Mouse (Mus musculus) myocyte (in vitro differentiated cells): ENCODE data around the gene Nfia. TPM values are rescaled to one million over a fixed set of nuclear protein-coding genes. Genes with fewer than 3 reads are reported as not detected.

Experiments
- H3K27me3 ChIP-seq: one replicate; pipeline ENCODE4 v1.6.1; 2011; ENCODE audit not compliant: control insufficient read depth, insufficient read depth, insufficient read length
- H3K36me3 ChIP-seq: one replicate; pipeline ENCODE4 v1.6.1; 2011; ENCODE audit not compliant: control insufficient read depth, insufficient read depth
- H3K4me2 ChIP-seq: one replicate; pipeline ENCODE4 v1.6.1; 2011; ENCODE audit warnings: low read depth, control low read depth
- H3K4me3 ChIP-seq: one replicate; pipeline ENCODE4 v1.5.1; 2011; ENCODE audit warnings: mild to moderate bottlenecking, control low read depth, moderate library complexity
- H3K79me2 ChIP-seq: one replicate; pipeline ENCODE4 v1.6.1; 2011; ENCODE audit not compliant: control insufficient read depth, insufficient read depth
- H3ac ChIP-seq: one replicate; pipeline ENCODE4 v1.6.1; 2011; ENCODE audit not compliant: control insufficient read depth, insufficient read length
- CEBPB ChIP-seq: IDR thresholded peaks from 2 replicates; pipeline ENCODE4 v1.6.1; 2011; ENCODE audit warnings: mild to moderate bottlenecking, moderate library complexity; ENCODE audit not compliant: poor library complexity, insufficient read depth, severe bottlenecking
- E2F4 ChIP-seq: IDR thresholded peaks from one replicate; pipeline ENCODE4 v1.6.1; 2011; ENCODE audit warnings: mild to moderate bottlenecking, control low read depth, moderate library complexity; ENCODE audit not compliant: insufficient read depth
- MAX ChIP-seq: IDR thresholded peaks from one replicate; pipeline ENCODE4 v1.6.1; 2011; ENCODE audit warnings: low read depth, mild to moderate bottlenecking, control low read depth
- MYOD1 ChIP-seq, 3 experiments: IDR thresholded peaks; one replicate each; pipeline ENCODE4 v1.6.1; 2011; ENCODE audit warnings: control low read depth in 2 of 3, low read depth in 2 of 3, mild to moderate bottlenecking in 2 of 3, moderate library complexity in 1 of 3; ENCODE audit not compliant: insufficient read length in 2 of 3, control insufficient read depth in 1 of 3
- MYOG ChIP-seq, 3 experiments: IDR thresholded peaks; one replicate each; pipeline ENCODE4 v1.6.1; 2011; ENCODE audit warnings: control low read depth in 2 of 3, low read depth in 2 of 3, mild to moderate bottlenecking in 2 of 3; ENCODE audit not compliant: insufficient read length in 2 of 3, control insufficient read depth in 1 of 3, insufficient read depth in 1 of 3
- POLR2A ChIP-seq: IDR thresholded peaks from one replicate; pipeline ENCODE4 v1.6.1; 2011; ENCODE audit warnings: low read depth, mild to moderate bottlenecking, control low read depth, moderate library complexity; ENCODE audit not compliant: insufficient read length
- POLR2AphosphoS2 ChIP-seq: IDR thresholded peaks from one replicate; pipeline ENCODE4 v1.6.1; 2011; ENCODE audit warnings: low read depth, control low read depth; ENCODE audit not compliant: insufficient read length
- REST ChIP-seq: IDR thresholded peaks from one replicate; pipeline ENCODE4 v1.6.1; 2011; ENCODE audit warnings: mild to moderate bottlenecking, control low read depth, moderate library complexity; ENCODE audit not compliant: insufficient read depth, insufficient read length
- SRF ChIP-seq: IDR thresholded peaks from one replicate; pipeline ENCODE4 v1.6.1; 2011; ENCODE audit warnings: low read depth; ENCODE audit not compliant: control insufficient read depth, insufficient read length
- TCF12 ChIP-seq: IDR thresholded peaks from one replicate; pipeline ENCODE4 v1.6.1; 2011; ENCODE audit warnings: mild to moderate bottlenecking, control low read depth; ENCODE audit not compliant: poor library complexity, insufficient read depth, severe bottlenecking
- TCF3 ChIP-seq: IDR thresholded peaks from one replicate; pipeline ENCODE4 v1.6.1; 2011; ENCODE audit warnings: low read depth, control low read depth; ENCODE audit not compliant: insufficient read length
- USF1 ChIP-seq: IDR thresholded peaks from one replicate; pipeline ENCODE4 v1.6.1; 2011; ENCODE audit warnings: low read depth, mild to moderate bottlenecking, control low read depth, moderate library complexity
- polyA plus RNA-seq: library from polyadenylated mRNA; unstranded; fragments of >200 nt; fragmentation: generic; extraction: Trizol; gene quantifications from one replicate; pipeline ENCODE4 v1.2.1, GENCODE M21; 2012; ENCODE audit warnings: missing spikeins

Nfia gene
- polyA plus RNA-seq, 1 experiment, result 0.25 TPM

DNA sequence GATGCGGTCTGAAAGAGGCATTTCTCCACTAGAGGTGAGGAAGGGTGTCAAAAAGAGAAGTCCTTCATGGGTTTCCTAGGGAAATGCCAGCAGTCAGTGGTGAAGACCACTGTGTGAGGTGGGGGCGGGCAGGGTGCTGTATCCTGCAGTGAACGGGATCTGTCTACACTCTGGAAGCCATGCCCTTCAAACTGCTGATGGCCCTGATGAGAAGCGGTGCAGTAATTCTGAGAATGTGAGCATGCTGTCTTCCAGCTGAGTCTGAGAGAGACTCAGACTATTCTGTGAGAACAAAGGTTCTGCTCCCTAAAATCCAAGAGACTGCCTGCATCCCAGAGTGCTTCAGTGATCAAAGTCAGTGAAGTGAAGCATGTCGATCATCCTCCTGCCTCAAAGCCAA lies 216.2 kb downstream of the Nfia start:
- Histone ChIP-seq H3K27me3 (no peaks in the 10 kb centered on the region), H3ac (no peak overlapping the region), H3K4me3 (no peak overlapping the region), H3K4me2 (no peak overlapping the region), H3K36me3 (no peaks in the 10 kb centered on the region), H3K79me2 (no peaks in the 10 kb centered on the region)
- TF ChIP-seq POLR2A, result no peak
- TF ChIP-seq CEBPB, result no peak
- no peak for TF ChIP-seq SRF
- no peak for TF ChIP-seq E2F4
- no peak for TF ChIP-seq POLR2AphosphoS2
- TF ChIP-seq MYOG (IDR thresholded peaks at IDR 0.05; ENCODE audit: control insufficient read depth in 1 of 3, insufficient read depth in 1 of 3, insufficient read length in 2 of 3, low read depth in 2 of 3), result no peak
- no peak for TF ChIP-seq TCF12

DNA sequence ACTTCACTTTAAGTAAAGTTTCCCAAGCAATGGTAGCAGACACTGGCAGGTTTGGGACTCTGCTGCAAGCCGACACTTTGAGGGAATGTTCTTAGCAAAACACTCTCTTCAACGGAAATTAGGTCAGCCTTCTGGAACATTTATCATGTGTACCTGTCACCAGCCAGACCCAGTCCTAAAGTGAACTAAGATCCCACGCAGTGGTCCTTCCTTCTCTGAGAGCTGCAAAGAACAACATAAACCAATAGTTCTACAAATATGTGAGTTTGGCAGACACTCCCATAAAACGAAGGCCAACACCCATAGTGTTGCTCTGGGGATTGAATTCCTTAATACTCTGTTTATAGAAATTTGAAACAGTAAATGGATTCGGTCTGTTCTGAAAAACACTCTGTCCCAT lies 217.9 kb downstream of the Nfia start:
- H3K27me3 ChIP-seq, result no peaks in the 10 kb centered on the region
- no peaks in the 10 kb centered on the region for H3K79me2 ChIP-seq
- H3ac ChIP-seq, result no peak overlapping the region
- no peaks in the 10 kb centered on the region for H3K36me3 ChIP-seq
- H3K4me2 ChIP-seq, result no peak overlapping the region
- no peak overlapping the region for H3K4me3 ChIP-seq
- TF ChIP-seq MAX (no peak), MYOD1 (IDR thresholded peaks at IDR 0.05; ENCODE audit: control insufficient read depth in 1 of 3, insufficient read length in 2 of 3, low read depth in 2 of 3) (no peak), CEBPB (no peak), POLR2A (no peak), TCF3 (no peak), REST (no peak), SRF (no peak), MYOG (IDR thresholded peaks at IDR 0.05; ENCODE audit: control insufficient read depth in 1 of 3, insufficient read depth in 1 of 3, insufficient read length in 2 of 3, low read depth in 2 of 3) (no peak)

GRCm38 (mm10) chr4:97991395-97991794 lies 218.9 kb downstream of the Nfia start:
- H3K4me2 ChIP-seq, result no peak overlapping the region
- H3K4me3 ChIP-seq, result no peak overlapping the region
- H3K27me3 ChIP-seq, result no peaks in the 10 kb centered on the region
- no peak for TF ChIP-seq MYOG (IDR thresholded peaks at IDR 0.05; ENCODE audit: control insufficient read depth in 1 of 3, insufficient read depth in 1 of 3, insufficient read length in 2 of 3, low read depth in 2 of 3)
- no peaks in the 10 kb centered on the region for H3K36me3 ChIP-seq
- no peaks in the 10 kb centered on the region for H3K79me2 ChIP-seq
- H3ac ChIP-seq, result no peak overlapping the region

- Histone ChIP-seq H3K4me2 (no peak overlapping the region), H3K27me3 (no peaks in the 10 kb centered on the region), H3K36me3 (no peaks in the 10 kb centered on the region), H3K4me3 (no peak overlapping the region), H3K79me2 (no peaks in the 10 kb centered on the region), H3ac (no peak overlapping the region)
- TF ChIP-seq USF1 (no peak), TCF3 (no peak), MYOD1 (IDR thresholded peaks at IDR 0.05; ENCODE audit: control insufficient read depth in 1 of 3, insufficient read length in 2 of 3, low read depth in 2 of 3) (no peak), MYOG (IDR thresholded peaks at IDR 0.05; ENCODE audit: control insufficient read depth in 1 of 3, insufficient read depth in 1 of 3, insufficient read length in 2 of 3, low read depth in 2 of 3) (no peak), CEBPB (no peak), TCF12 (no peak), REST (no peak), SRF (no peak), E2F4 (no peak), POLR2A (no peak), POLR2AphosphoS2 (no peak), MAX (no peak)
Measured at GRCm38 (mm10) chr4:97991880-97992279, 219.3 kb downstream of the Nfia start.

- Histone ChIP-seq H3ac (no peak overlapping the region), H3K36me3 (no peaks in the 10 kb centered on the region), H3K79me2 (no peaks in the 10 kb centered on the region), H3K4me2 (no peak overlapping the region), H3K27me3 (no peaks in the 10 kb centered on the region), H3K4me3 (no peak overlapping the region)
- TF ChIP-seq SRF (no peak), USF1 (no peak), REST (no peak), POLR2A (no peak), TCF12 (no peak)
Measured at GRCm38 (mm10) chr4:97995911-97996712, 223.6 kb downstream of the Nfia start.
